In genomic region chr2:62361514-62361913, GRCm38 (mm10) we compare ENCODE assay signal across 32 mouse cellular contexts. TPM values are rescaled to one million over a fixed set of nuclear protein-coding genes. Genes with fewer than 3 reads are reported as not detected.
DNase-seq lines count a peak whose midpoint lies in the region; ATAC-seq and TF ChIP-seq lines count a peak whose summit lies in the region.
"Had no signal": no experiment of that assay in that cellular context is flagged by ENCODE, and none has a peak within 500 bp of the region (broad histone marks: within the 10 kb centered on the region; RNA-seq: fewer than 3 reads in every experiment).

No protein-coding gene starts in this region.

- H3K4me1 ChIP-seq in forebrain, embryonic 14.5 days (ENCODE audit: control insufficient read depth, insufficient read depth, low read length): no peaks in the 10 kb centered on the region; the same call in 1 of the 2 replicates
- no peaks in the 10 kb centered on the region for H3K4me1 ChIP-seq in forebrain, embryonic 12.5 days
- no peaks in the 10 kb centered on the region for H3K4me1 ChIP-seq in heart, embryonic 15.5 days (replicated peaks)
- no peaks in the 10 kb centered on the region for H3K4me1 ChIP-seq in forebrain, postnatal 0 days (ENCODE audit: insufficient read depth)
- H3K4me1 ChIP-seq in kidney, embryonic 16.5 days (ENCODE audit: insufficient read depth, low read length): no peaks in the 10 kb centered on the region
- H3K4me1 ChIP-seq: embryonic facial prominence, embryonic 10.5 days; embryonic facial prominence, embryonic 13.5 days; hindbrain, embryonic 10.5 days; hindbrain, embryonic 13.5 days; intestine, embryonic 15.5 days had no signal

- no peak overlapping the region for H3K9ac ChIP-seq in forebrain, embryonic 14.5 days (ENCODE audit: low read length)
- no peak overlapping the region for H3K9ac ChIP-seq in forebrain, embryonic 12.5 days
- no peak overlapping the region for H3K9ac ChIP-seq in heart, embryonic 15.5 days
- no peak overlapping the region for H3K9ac ChIP-seq in forebrain, postnatal 0 days
- no peak overlapping the region for H3K9ac ChIP-seq in kidney, embryonic 16.5 days (replicated peaks; ENCODE audit: low read length)
- H3K9ac ChIP-seq: embryonic facial prominence, embryonic 13.5 days; hindbrain, embryonic 13.5 days; intestine, embryonic 15.5 days had no signal

- H3K4me3 ChIP-seq in forebrain, embryonic 14.5 days (ENCODE audit: low read depth, low read length): no peak overlapping the region
- no peak overlapping the region for H3K4me3 ChIP-seq in forebrain, embryonic 12.5 days (replicated peaks)
- H3K4me3 ChIP-seq in heart, embryonic 15.5 days: no peak overlapping the region
- no peak overlapping the region for H3K4me3 ChIP-seq in forebrain, postnatal 0 days (ENCODE audit: low read depth, low read length)
- no peak overlapping the region for H3K4me3 ChIP-seq in kidney, embryonic 16.5 days (ENCODE audit: low read length)
- H3K4me3 ChIP-seq: embryonic facial prominence, embryonic 10.5 days; embryonic facial prominence, embryonic 13.5 days; erythroblast, embryonic 14.5 days; heart, adult 2 months; hindbrain, embryonic 10.5 days; hindbrain, embryonic 13.5 days; intestine, embryonic 15.5 days had no signal

- no peak overlapping the region for H3K4me2 ChIP-seq in forebrain, embryonic 14.5 days (ENCODE audit: low read length)
- H3K4me2 ChIP-seq in forebrain, embryonic 12.5 days: no peak overlapping the region
- no peak overlapping the region for H3K4me2 ChIP-seq in heart, embryonic 15.5 days
- H3K4me2 ChIP-seq in forebrain, postnatal 0 days (ENCODE audit: low read depth): no peak overlapping the region
- H3K4me2 ChIP-seq in kidney, embryonic 16.5 days (replicated peaks; ENCODE audit: low read depth, low read length): no peak overlapping the region
- H3K4me2 ChIP-seq: embryonic facial prominence, embryonic 13.5 days; heart, embryonic 11.5 days; hindbrain, embryonic 13.5 days; intestine, embryonic 15.5 days had no signal

- peak overlapping the region; percentile 33; the same call in 1 of the 2 replicates for H3K27ac ChIP-seq in forebrain, embryonic 14.5 days (ENCODE audit: low read depth, low read length)
- H3K27ac ChIP-seq in forebrain, embryonic 12.5 days: no peak overlapping the region
- no peak overlapping the region for H3K27ac ChIP-seq in heart, embryonic 15.5 days
- no peak overlapping the region; the same call in 1 of the 2 replicates for H3K27ac ChIP-seq in forebrain, postnatal 0 days (ENCODE audit: low read depth, low read length)
- no peak overlapping the region for H3K27ac ChIP-seq in kidney, embryonic 16.5 days (ENCODE audit: low read length)
- H3K27ac ChIP-seq: embryonic facial prominence, embryonic 10.5 days; embryonic facial prominence, embryonic 13.5 days; heart, adult 2 months; hindbrain, embryonic 10.5 days; hindbrain, embryonic 13.5 days; intestine, embryonic 15.5 days had no signal

- H3K27me3 ChIP-seq in forebrain, embryonic 14.5 days (replicated peaks; ENCODE audit: control insufficient read depth, insufficient read depth, low read length): no peaks in the 10 kb centered on the region
- no peaks in the 10 kb centered on the region for H3K27me3 ChIP-seq in forebrain, embryonic 12.5 days
- H3K27me3 ChIP-seq in heart, embryonic 15.5 days: no peaks in the 10 kb centered on the region
- no peaks in the 10 kb centered on the region for H3K27me3 ChIP-seq in forebrain, postnatal 0 days (ENCODE audit: insufficient read depth, low read length)
- no peaks in the 10 kb centered on the region for H3K27me3 ChIP-seq in kidney, embryonic 16.5 days (ENCODE audit: insufficient read depth, low read length)
- H3K27me3 ChIP-seq: CH12.LX; embryonic facial prominence, embryonic 13.5 days; hindbrain, embryonic 13.5 days; intestine, embryonic 15.5 days had no signal

- H3K36me3 ChIP-seq in forebrain, embryonic 14.5 days (ENCODE audit: control insufficient read depth, insufficient read depth, low read length): no peaks in the 10 kb centered on the region
- no peaks in the 10 kb centered on the region for H3K36me3 ChIP-seq in forebrain, embryonic 12.5 days (replicated peaks)
- H3K36me3 ChIP-seq in heart, embryonic 15.5 days: no peaks in the 10 kb centered on the region
- H3K36me3 ChIP-seq in forebrain, postnatal 0 days (ENCODE audit: insufficient read depth): no peaks in the 10 kb centered on the region
- H3K36me3 ChIP-seq in kidney, embryonic 16.5 days (ENCODE audit: insufficient read depth, low read length): 0 out of 2 replicates have a peak, but pooled peaks cover 4% of the 10 kb centered on the region
- H3K36me3 ChIP-seq: embryonic facial prominence, embryonic 10.5 days; embryonic facial prominence, embryonic 13.5 days; hindbrain, embryonic 10.5 days; hindbrain, embryonic 13.5 days; intestine, embryonic 15.5 days had no signal

- H3K9me3 ChIP-seq in forebrain, embryonic 14.5 days (replicated peaks; ENCODE audit: control insufficient read depth, low read length): no peaks in the 10 kb centered on the region
- H3K9me3 ChIP-seq in forebrain, embryonic 12.5 days: no peaks in the 10 kb centered on the region
- H3K9me3 ChIP-seq in heart, embryonic 15.5 days (replicated peaks): no peaks in the 10 kb centered on the region
- no peaks in the 10 kb centered on the region for H3K9me3 ChIP-seq in forebrain, postnatal 0 days (ENCODE audit: low read length)
- H3K9me3 ChIP-seq in kidney, embryonic 16.5 days (ENCODE audit: low read length): no peaks in the 10 kb centered on the region
- H3K9me3 ChIP-seq: embryonic facial prominence, embryonic 10.5 days; embryonic facial prominence, embryonic 13.5 days; G1E; hindbrain, embryonic 10.5 days; hindbrain, embryonic 13.5 days; intestine, embryonic 15.5 days had no signal

- WGBS in forebrain, embryonic 14.5 days: 55% methylated on average over 3 of the region's 3 CpGs
- 74% methylated on average over 3 of the region's 3 CpGs for WGBS in forebrain, embryonic 12.5 days
- WGBS in heart, embryonic 15.5 days: 63% methylated on average over 3 of the region's 3 CpGs
- 55% methylated on average over 3 of the region's 3 CpGs for WGBS in forebrain, postnatal 0 days
- 67% methylated on average over 3 of the region's 3 CpGs for WGBS in kidney, embryonic 16.5 days

- DNase-seq in forebrain, embryonic 14.5 days (ENCODE audit: low spot score): peak; percentile 72
- no peak for DNase-seq in heart, adult 9 months (ENCODE audit: low spot score in 2 of 2)
- peak; percentile 63 for DNase-seq in brain, adult 2 months (ENCODE audit: low read depth, low spot score)
- DNase-seq in forebrain, postnatal 0 days: peak; percentile 56
- DNase-seq in cerebellum, postnatal 36 days: no peak
- DNase-seq: adrenal gland, adult 8-10 months; adrenal gland, postnatal 25 days; B cell, adult 2 months; cerebellum, adult 11 months; cerebellum, adult 2 months; cerebellum, adult 9-11 months; embryo, embryonic 11 days; gastrocnemius, postnatal 10 days; gastrocnemius, postnatal 36 days; heart, adult 2 months; heart, postnatal 10 days; heart, postnatal 36 days; kidney, adult 11 months; kidney, adult 8-10 months had no signal

- ATAC-seq in forebrain, embryonic 14.5 days: peak; percentile 76; the same call in 1 of the 2 replicates
- ATAC-seq in forebrain, embryonic 12.5 days (ENCODE audit: low FRiP score): no peak
- 0 out of 2 replicates have a peak, but pooled peaks have one; percentile 35 for ATAC-seq in heart, embryonic 15.5 days (replicated peaks; ENCODE audit: insufficient number of reproducible peaks, insufficient read depth, low FRiP score, low read depth)
- peak; percentile 81 for ATAC-seq in forebrain, postnatal 0 days
- no peak for ATAC-seq in kidney, embryonic 16.5 days (ENCODE audit: low FRiP score, low TSS enrichment)
- ATAC-seq: hindbrain, embryonic 16.5 days; intestine, embryonic 15.5 days had no signal

- no peak for TF ChIP-seq CTCF in forebrain, postnatal 0 days (IDR thresholded peaks at IDR 0.05; ENCODE audit: low read depth)

RNA-seq across cellular contexts. Expression of gene Dpp4, which starts 50.5 kb away (rescaled TPM):
- polyA plus RNA-seq in forebrain, embryonic 14.5 days (2014; fragmentation: Nextera tagmentation; extraction: Ambion mirVana): 1.6 and 1.7 TPM in 2 replicates
- 0.55 and 1.0 TPM in 2 replicates for polyA plus RNA-seq in forebrain, embryonic 12.5 days (2016; fragmentation: Nextera tagmentation; extraction: Ambion mirVana)
- 12.8 and 19.5 TPM in 2 replicates for polyA plus RNA-seq in heart, embryonic 15.5 days (2015; fragmentation: Nextera tagmentation; extraction: Ambion mirVana)
- total RNA-seq in forebrain, postnatal 0 days (2014; rRNA removed): 1.9 and 2.1 TPM in 2 replicates
- 1.6 and 1.8 TPM in 2 replicates for polyA plus RNA-seq in forebrain, postnatal 0 days (2015; fragmentation: Nextera tagmentation; extraction: Ambion mirVana)
- 118 and 125 TPM in 2 replicates for polyA plus RNA-seq in kidney, embryonic 16.5 days (2015; fragmentation: Nextera tagmentation; extraction: Ambion mirVana)
- polyA plus RNA-seq: erythroblast, embryonic 14.5 days had no signal

Comparison
In these comparisons a context has a peak if more than half of its experiments do, and no peak if none do; other contexts are left out.
1. ATAC-seq: peak in forebrain, embryonic 14.5 days (single experiment), heart, embryonic 15.5 days (single experiment) and forebrain, postnatal 0 days (single experiment); none in forebrain, embryonic 12.5 days (single experiment) and kidney, embryonic 16.5 days (single experiment).
2. DNase-seq: peak in forebrain, embryonic 14.5 days (single experiment), brain, adult 2 months (single experiment) and forebrain, postnatal 0 days (single experiment); none in heart, adult 9 months (0 of 2) and cerebellum, postnatal 36 days (0 of 2).